Mouse (Mus musculus): ENCODE data around the gene Acpp. TPM values are rescaled to one million over a fixed set of nuclear protein-coding genes. Genes with fewer than 3 reads are reported as not detected.
A peak's percentile ranks its signal among the peaks of the same experiment; 100 is the strongest.

Acpp gene
- polyA plus RNA-seq, 1 experiment from 2014 or later, result 9.8 TPM

DNA sequence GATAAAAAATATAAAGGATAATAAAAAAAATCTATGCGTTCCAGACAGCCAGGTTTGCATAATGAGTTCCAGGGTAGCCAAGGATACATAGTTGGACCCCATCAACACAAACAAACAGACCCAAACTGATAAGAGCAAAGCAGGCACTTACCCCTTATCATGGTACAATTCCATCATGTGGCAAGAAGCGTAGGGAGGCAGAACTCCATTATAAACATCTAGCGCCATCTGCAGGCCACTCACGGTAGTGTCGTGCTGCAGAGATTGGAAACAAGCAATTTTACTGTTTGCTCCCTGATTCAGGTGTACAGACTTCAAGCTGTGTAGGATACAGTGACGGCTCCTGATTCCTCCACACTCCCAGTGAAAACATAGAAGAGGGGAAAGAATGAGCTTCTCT is 30.8 kb downstream of the Acpp start:
- ATAC-seq (ENCODE audit: low FRiP score, low TSS enrichment), result peak; percentile 51; the same call in 1 of the 2 replicates
- WGBS, result 6% methylated on average over 6 of the region's 6 CpGs
- no peaks in the 10 kb centered on the region for H3K9me3 ChIP-seq (ENCODE audit: control insufficient read depth, low read length)

DNA sequence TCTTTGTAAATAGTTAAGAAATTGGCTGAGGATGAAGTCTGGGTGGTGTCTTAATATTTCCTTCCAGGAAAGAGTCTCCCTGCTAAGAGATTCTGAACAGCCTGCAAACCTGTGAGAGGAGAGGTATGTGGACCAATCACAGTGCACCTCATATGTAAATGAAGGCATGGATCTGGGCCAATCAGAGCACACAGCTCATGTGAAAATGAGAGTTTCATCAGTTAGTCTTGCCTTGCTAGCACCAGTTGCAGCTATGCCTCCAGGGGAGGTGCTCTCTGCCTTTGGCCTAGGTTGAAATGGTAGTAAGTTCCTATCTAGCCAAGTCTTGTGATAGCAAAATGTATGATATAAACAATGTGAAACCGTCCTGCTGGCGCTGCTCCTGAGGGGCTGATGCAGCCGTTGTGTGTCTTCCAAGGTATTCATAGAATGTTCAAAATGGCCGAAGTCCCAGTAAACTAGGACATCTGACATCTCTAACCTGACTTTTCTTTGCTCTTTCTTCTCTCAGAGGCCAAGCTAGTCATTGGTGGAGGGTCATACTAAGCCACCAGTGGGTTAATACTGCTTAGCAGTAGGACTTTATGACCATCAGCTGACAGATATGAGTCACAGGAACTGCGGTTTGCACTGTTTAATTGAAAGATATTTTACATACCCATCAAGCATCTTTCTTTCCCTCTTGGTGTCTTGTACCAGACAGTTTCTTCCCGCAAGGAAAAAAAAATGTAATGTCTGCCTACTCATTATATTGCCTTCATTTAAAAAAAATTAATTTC is 32.0 kb downstream of the Acpp start:
- Histone ChIP-seq H3K9me3 (ENCODE audit: control insufficient read depth, low read length) (no peaks in the 10 kb centered on the region), H3K4me3 (ENCODE audit: low read depth, low read length) (no peak overlapping the region), H3K27ac (replicated peaks) (peak overlapping the region; percentile 58; the same call in 1 of the 2 replicates), H3K4me2 (replicated peaks; ENCODE audit: low read depth) (no peak overlapping the region), H3K9ac (ENCODE audit: low read length) (no peak overlapping the region), H3K27me3 (ENCODE audit: control insufficient read depth, insufficient read depth, low read length) (no peaks in the 10 kb centered on the region), H3K4me1 (replicated peaks; ENCODE audit: control insufficient read depth, insufficient read depth) (no peaks in the 10 kb centered on the region), H3K36me3 (ENCODE audit: control insufficient read depth, insufficient read depth, low read length) (no peaks in the 10 kb centered on the region)
- WGBS, result 62% methylated on average over 6 of the region's 6 CpGs
- TF ChIP-seq EP300 (optimal IDR thresholded peaks at IDR 0.05), result no peak
- ATAC-seq (ENCODE audit: low FRiP score, low TSS enrichment) (peak; percentile 53; the same call in 1 of the 2 replicates), DNase-seq (ENCODE audit: low spot score) (peak; percentile 19)

More for the DNA sequence above, 30.8 kb downstream of the Acpp start:
- Histone ChIP-seq H3K4me1 (replicated peaks; ENCODE audit: control insufficient read depth, insufficient read depth) (no peaks in the 10 kb centered on the region), H3K9ac (ENCODE audit: low read length) (no peak overlapping the region), H3K4me2 (replicated peaks; ENCODE audit: low read depth) (no peak overlapping the region), H3K27me3 (ENCODE audit: control insufficient read depth, insufficient read depth, low read length) (no peaks in the 10 kb centered on the region), H3K27ac (replicated peaks) (no peak overlapping the region), H3K36me3 (ENCODE audit: control insufficient read depth, insufficient read depth, low read length) (no peaks in the 10 kb centered on the region), H3K4me3 (ENCODE audit: low read depth, low read length) (no peak overlapping the region)
- peak; percentile 85 for DNase-seq (ENCODE audit: low spot score)
- TF ChIP-seq EP300 (optimal IDR thresholded peaks at IDR 0.05) (no peak), CTCF (IDR thresholded peaks at IDR 0.05; ENCODE audit: low read depth) (peak; percentile 97)

DNA sequence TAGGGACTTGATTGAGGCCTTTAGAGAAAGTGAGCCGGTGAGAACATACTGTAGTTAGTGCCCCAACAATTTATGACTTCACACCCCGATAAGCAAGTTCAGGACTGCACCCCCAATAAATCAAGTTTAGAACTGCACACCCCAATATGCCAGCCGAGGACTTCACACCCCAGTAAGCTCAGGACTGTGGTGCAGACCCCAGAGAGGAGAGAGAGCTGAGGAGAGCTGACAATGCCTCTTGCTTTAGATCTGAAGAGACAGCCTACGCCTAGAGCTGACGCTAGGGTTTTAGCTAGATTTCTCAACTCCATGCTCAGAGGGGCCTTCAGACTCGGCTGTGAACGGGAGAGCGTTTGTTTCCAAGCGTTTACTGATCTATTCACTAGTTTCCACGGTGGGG is 32.7 kb downstream of the Acpp start:
- H3K27me3 ChIP-seq (ENCODE audit: control insufficient read depth, insufficient read depth, low read length), result no peaks in the 10 kb centered on the region
- no peak overlapping the region for H3K4me3 ChIP-seq (ENCODE audit: low read depth, low read length)
- no peak for TF ChIP-seq EP300 (optimal IDR thresholded peaks at IDR 0.05)
- no peak for TF ChIP-seq CTCF (IDR thresholded peaks at IDR 0.05; ENCODE audit: low read depth)
- H3K36me3 ChIP-seq (ENCODE audit: control insufficient read depth, insufficient read depth, low read length), result no peaks in the 10 kb centered on the region
- H3K9me3 ChIP-seq (ENCODE audit: control insufficient read depth, low read length), result no peaks in the 10 kb centered on the region
- H3K4me2 ChIP-seq (replicated peaks; ENCODE audit: low read depth), result no peak overlapping the region
- 61% methylated on average over 10 of the region's 10 CpGs for WGBS
- ATAC-seq (ENCODE audit: low FRiP score, low TSS enrichment), result no peak
- H3K27ac ChIP-seq (replicated peaks), result peak overlapping the region; percentile 58; the same call in 1 of the 2 replicates
- H3K4me1 ChIP-seq (replicated peaks; ENCODE audit: control insufficient read depth, insufficient read depth), result no peaks in the 10 kb centered on the region
- H3K9ac ChIP-seq (ENCODE audit: low read length), result no peak overlapping the region
- DNase-seq (ENCODE audit: low spot score), result peak; percentile 20

DNA sequence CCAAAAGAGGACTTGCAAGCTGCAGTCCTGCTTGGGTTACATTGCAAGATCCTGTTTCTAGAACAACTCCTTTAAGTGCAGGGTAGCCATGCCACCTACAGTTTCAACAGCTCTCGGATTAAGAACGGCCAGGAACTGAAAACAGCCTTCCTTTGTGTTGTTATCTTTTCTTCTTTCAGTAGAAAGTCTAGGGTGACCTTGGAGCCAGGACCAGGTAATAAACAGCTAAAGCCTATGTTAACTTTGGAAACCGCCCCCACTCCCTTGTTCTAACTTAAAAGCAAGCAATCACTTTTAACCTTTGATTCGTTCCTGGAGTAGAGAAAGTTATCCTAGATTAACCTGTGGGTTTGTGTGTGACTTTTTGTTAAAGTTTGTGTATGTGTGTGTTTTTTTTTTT is 33.2 kb downstream of the Acpp start:
- H3K27ac ChIP-seq (replicated peaks), result 0 out of 2 replicates have a peak overlapping the region, but pooled peaks have one; percentile 53

DNA sequence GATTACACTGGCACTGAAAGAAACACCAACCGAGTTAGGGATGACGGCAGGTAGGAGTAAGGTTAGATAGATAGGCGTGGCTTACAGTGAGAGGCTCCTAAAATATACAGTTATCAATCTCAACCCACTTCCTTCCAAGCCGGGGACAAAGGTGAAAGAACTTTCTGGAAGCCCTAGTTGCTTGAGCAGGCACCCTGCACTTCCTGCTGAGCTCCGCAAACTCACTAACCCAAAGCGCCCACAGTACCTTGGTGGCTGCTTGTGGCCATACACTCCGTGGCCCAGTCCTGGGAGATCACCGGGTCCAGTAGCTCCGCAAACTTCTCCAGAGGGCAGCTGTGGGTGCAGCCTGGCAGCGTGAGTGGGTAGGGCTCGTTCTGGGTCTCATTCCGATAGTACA is 37.0 kb downstream of the Acpp start:
- DNase-seq (ENCODE audit: low spot score), result peak; percentile 33
- Histone ChIP-seq H3K36me3 (ENCODE audit: control insufficient read depth, insufficient read depth, low read length) (no peaks in the 10 kb centered on the region), H3K27me3 (ENCODE audit: control insufficient read depth, insufficient read depth, low read length) (no peaks in the 10 kb centered on the region), H3K4me2 (replicated peaks; ENCODE audit: low read depth) (no peak overlapping the region), H3K9me3 (ENCODE audit: control insufficient read depth, low read length) (no peaks in the 10 kb centered on the region), H3K4me1 (replicated peaks; ENCODE audit: control insufficient read depth, insufficient read depth) (no peaks in the 10 kb centered on the region), H3K27ac (replicated peaks) (no peak overlapping the region; the same call in 1 of the 2 replicates), H3K9ac (ENCODE audit: low read length) (no peak overlapping the region), H3K4me3 (ENCODE audit: low read depth, low read length) (no peak overlapping the region)
- 66% methylated on average over 12 of the region's 12 CpGs for WGBS
- ATAC-seq (ENCODE audit: low FRiP score, low TSS enrichment), result peak; percentile 75
- no peak for TF ChIP-seq CTCF (IDR thresholded peaks at IDR 0.05; ENCODE audit: low read depth)
- TF ChIP-seq EP300 (optimal IDR thresholded peaks at IDR 0.05), result no peak

More for the DNA sequence above, 33.2 kb downstream of the Acpp start:
- no peaks in the 10 kb centered on the region for H3K36me3 ChIP-seq (ENCODE audit: control insufficient read depth, insufficient read depth, low read length)
- no peak overlapping the region for H3K4me2 ChIP-seq (replicated peaks; ENCODE audit: low read depth)
- ATAC-seq (ENCODE audit: low FRiP score, low TSS enrichment), result peak; percentile 68
- H3K9me3 ChIP-seq (ENCODE audit: control insufficient read depth, low read length), result no peaks in the 10 kb centered on the region
- H3K4me1 ChIP-seq (replicated peaks; ENCODE audit: control insufficient read depth, insufficient read depth), result no peaks in the 10 kb centered on the region
- no peak for TF ChIP-seq CTCF (IDR thresholded peaks at IDR 0.05; ENCODE audit: low read depth)
- TF ChIP-seq EP300 (optimal IDR thresholded peaks at IDR 0.05), result no peak
- WGBS, result 58% methylated on average over 4 of the region's 4 CpGs
- no peaks in the 10 kb centered on the region for H3K27me3 ChIP-seq (ENCODE audit: control insufficient read depth, insufficient read depth, low read length)
- H3K4me3 ChIP-seq (ENCODE audit: low read depth, low read length), result no peak overlapping the region
- DNase-seq (ENCODE audit: low spot score), result peak; percentile 33
- no peak overlapping the region for H3K9ac ChIP-seq (ENCODE audit: low read length)

DNA sequence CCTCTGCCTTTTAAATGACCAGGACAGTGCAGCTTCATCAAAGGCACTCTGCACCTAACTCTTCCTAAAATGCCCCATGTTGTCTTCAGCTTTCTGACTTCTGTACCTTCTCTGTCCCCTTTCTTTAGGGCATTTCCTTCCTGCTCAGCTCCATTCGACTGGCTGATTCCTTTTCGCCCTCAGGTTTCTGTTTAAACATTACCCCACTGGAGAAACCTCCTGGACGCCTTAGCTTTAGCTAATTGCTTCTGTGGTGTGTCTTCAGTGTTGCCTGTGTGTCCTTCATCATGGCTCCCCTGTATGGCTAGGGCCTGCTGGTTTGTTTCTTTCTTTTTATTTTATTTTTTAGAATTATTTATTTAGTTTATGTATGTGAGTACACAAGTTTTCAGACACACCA is 40.5 kb downstream of the Acpp start:
- ATAC-seq (ENCODE audit: low FRiP score, low TSS enrichment) (no peak), DNase-seq (ENCODE audit: low spot score) (no peak)
- Histone ChIP-seq H3K36me3 (ENCODE audit: control insufficient read depth, insufficient read depth, low read length) (no peaks in the 10 kb centered on the region), H3K4me2 (replicated peaks; ENCODE audit: low read depth) (no peak overlapping the region), H3K4me1 (replicated peaks; ENCODE audit: control insufficient read depth, insufficient read depth) (no peaks in the 10 kb centered on the region), H3K9ac (ENCODE audit: low read length) (no peak overlapping the region), H3K4me3 (ENCODE audit: low read depth, low read length) (no peak overlapping the region), H3K27ac (replicated peaks) (no peak overlapping the region), H3K9me3 (ENCODE audit: control insufficient read depth, low read length) (no peaks in the 10 kb centered on the region), H3K27me3 (ENCODE audit: control insufficient read depth, insufficient read depth, low read length) (no peaks in the 10 kb centered on the region)
- no peak for TF ChIP-seq CTCF (IDR thresholded peaks at IDR 0.05; ENCODE audit: low read depth)
- TF ChIP-seq EP300 (optimal IDR thresholded peaks at IDR 0.05), result no peak
- 65% methylated on average over 3 of the region's 3 CpGs for WGBS
